Mouse (Mus musculus): ENCODE measurements around the gene Sash1.

- TF ChIP-seq EP300 (IDR thresholded peaks at IDR 0.05; ENCODE audit: low read length) (no peak), CTCF (conservative IDR thresholded peaks at IDR 0.05 in 1 of 2, IDR thresholded peaks at IDR 0.05 in 1 of 2; ENCODE audit: low read depth in 2 of 2, low read length in 2 of 2) (no peak), HCFC1 (IDR thresholded peaks at IDR 0.05; ENCODE audit: low read depth, low read length) (no peak), ZNF384 (IDR thresholded peaks at IDR 0.05; ENCODE audit: low read depth, low read length) (no peak), GABPA (IDR thresholded peaks at IDR 0.05; ENCODE audit: insufficient replicate concordance, low read depth, low read length) (no peak), POLR2A (IDR thresholded peaks at IDR 0.05; ENCODE audit: low read depth, low read length) (no peak), E2F4 (IDR thresholded peaks at IDR 0.05; ENCODE audit: insufficient replicate concordance, low read depth, low read length) (no peak), SIN3A (IDR thresholded peaks at IDR 0.05; ENCODE audit: low read length) (no peak), MYC (IDR thresholded peaks at IDR 0.05; ENCODE audit: low read depth, low read length) (no peak), ZKSCAN1 (IDR thresholded peaks at IDR 0.05; ENCODE audit: borderline replicate concordance, low read depth, low read length) (no peak), ELF1 (IDR thresholded peaks at IDR 0.05; ENCODE audit: low read depth, low read length) (no peak), USF1 (IDR thresholded peaks at IDR 0.05; ENCODE audit: low read depth, low read length) (no peak), RAD21 (IDR thresholded peaks at IDR 0.05; ENCODE audit: low read depth, low read length) (no peak)
Measured at GRCm38 (mm10) chr10:8890511-8890910, 4.6 kb upstream of the Sash1 start.

Data from CH12.LX (cell line).